Mouse (Mus musculus) left cerebral cortex, postnatal 4 days (tissue): Measurements from ENCODE around the gene Acer3. TPM values are rescaled to one million over a fixed set of nuclear protein-coding genes. Genes with fewer than 3 reads are reported as not detected.

Experiments used
- DNase-seq: peaks from one replicate; pipeline ENCODE4 v3.0.0-alpha.2; 2022
- intact Hi-C: fragments of 180-260 bp; cut with DNase I; formaldehyde crosslinking; loops from one replicate; pipeline ENCODE4 v1.15.1; 2025
- total RNA-seq, 2 experiments: library from RNA; stranded (reverse); gene quantifications; 2 replicates each; pipeline ENCODE4 v1.2.3; 2021

Gene Acer3
- total RNA-seq, 2 experiments from 2014 or later, result 10.1 to 10.6 TPM

- no peak for DNase-seq
- intact Hi-C loops, result loop anchor here (5.0 kb wide), 1 partner anchor 277 kb away; no protein-coding TSS in a partner anchor
Measured at GRCm38 (mm10) chr7:98160041-98160740, 160.8 kb downstream of the Acer3 start.

- DNase-seq, result no peak
- intact Hi-C loops, result no loop called here
Measured at GRCm38 (mm10) chr7:98158481-98158880, 162.5 kb downstream of the Acer3 start.

DNA sequence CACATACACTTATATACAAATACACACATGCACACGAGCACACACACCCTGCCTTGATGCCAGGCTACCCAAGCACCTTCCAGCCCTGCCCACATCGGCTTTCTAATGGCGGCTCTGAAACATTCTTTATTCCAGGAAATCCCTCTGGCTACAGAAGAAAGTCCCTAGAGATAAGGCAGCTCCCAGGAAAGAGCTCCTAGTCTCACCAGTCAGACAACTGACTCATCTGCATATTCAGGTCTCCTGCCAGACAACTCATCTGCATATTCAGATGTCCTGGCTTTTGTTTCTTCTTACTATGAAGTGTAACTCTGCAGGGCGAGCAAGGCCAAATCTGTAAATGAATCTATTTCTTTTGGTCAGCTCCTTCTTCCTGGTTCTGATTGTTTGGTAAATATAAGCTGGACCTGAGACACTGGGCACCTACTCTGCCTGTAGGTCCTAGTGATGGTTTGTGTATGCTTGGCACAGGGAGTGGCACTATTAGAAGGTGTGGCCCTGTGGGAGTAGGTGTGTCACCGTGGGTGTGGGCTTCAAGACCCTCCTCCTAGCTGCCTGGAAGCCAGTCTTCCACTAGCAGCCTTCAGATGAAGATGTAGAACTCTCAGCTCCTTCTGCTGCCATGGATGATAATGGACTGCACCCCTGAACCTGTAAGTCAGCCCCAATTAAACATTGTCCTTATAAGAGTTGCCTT, 163.2 kb downstream of the Acer3 start:
- no peak for DNase-seq
- intact Hi-C loops, result no loop called here

Other genes starting within 250 kb of the Acer3 start
- gene Myo7a, start 201.7 kb downstream of the Acer3 start, total RNA-seq, result 10 to 100 TPM; 17.8 to 18.7 TPM
- 1 to 10 TPM; 1.4 to 2.1 TPM for gene Omp, start 175.7 kb downstream of the Acer3 start, total RNA-seq
- gene Capn5, start 142.9 kb downstream of the Acer3 start, total RNA-seq, result 10 to 100 TPM; 51.0 to 52.2 TPM
- under 1 TPM; 0.16 to 0.28 TPM for gene B3gnt6, start 121.7 kb downstream of the Acer3 start, total RNA-seq
- 10 to 100 TPM; 11.5 TPM for gene Tsku, start 40.1 kb upstream of the Acer3 start, total RNA-seq
- gene Gucy2d, start 119.2 kb upstream of the Acer3 start, total RNA-seq, result under 1 TPM in 1 of 2 experiments, not detected in 1; 0.24 TPM
- gene Lrrc32, start 168.1 kb upstream of the Acer3 start, total RNA-seq, result 1 to 10 TPM; 6.4 to 7.6 TPM